Mouse (Mus musculus): ENCODE data around the gene Htr6.

- TF ChIP-seq GATA1 (IDR thresholded peaks at IDR 0.05; ENCODE audit: borderline replicate concordance, low read length) (no peak), FLI1 (IDR thresholded peaks at IDR 0.05; ENCODE audit: low read length) (no peak)
These were observed 13.8 kb upstream of the Htr6 start for GRCm38 (mm10) chr4:139088982-139089671.

Data from megakaryocyte, embryonic 14.5 days (primary cell).